Mouse (Mus musculus) embryonic facial prominence, embryonic 14.5 days (tissue): ENCODE data around the gene Ttll2. TPM values are rescaled to one million over a fixed set of nuclear protein-coding genes. Genes with fewer than 3 reads are reported as not detected.
A peak's percentile ranks its signal among the peaks of the same experiment; 100 is the strongest.
"Not testable (repeated sequence)": the region's sequence is repeated elsewhere in the genome, so short reads cannot be mapped to it uniquely, and the experiment has no call there.

ENCODE experiments used
- ATAC-seq: fragments of 200-750 bp; cut with Nextera tagmentation; 2 replicates; pipeline ENCODE4 v1.8.0; 2017; ENCODE audit warnings: low read depth, moderate number of reproducible peaks, moderate TSS enrichment
- DNase-seq: peaks from one replicate; pipeline ENCODE4 v3.0.0-alpha.2; 2015; ENCODE audit warnings: low spot score
- H3K27ac ChIP-seq: fragments of 300-500 bp; sonication (generic); replicated peaks from 2 replicates; pipeline ENCODE4 v1.5.1; 2014; ENCODE audit warnings: low read depth, mild to moderate bottlenecking, low read length, moderate library complexity
- H3K27me3 ChIP-seq: fragments of 300-500 bp; sonication (generic); replicated peaks from 2 replicates; pipeline ENCODE4 v1.6.1; 2014; ENCODE audit warnings: low read length; ENCODE audit not compliant: control insufficient read depth, insufficient read depth
- H3K36me3 ChIP-seq: fragments of 300-500 bp; sonication (generic); 2 replicates; pipeline ENCODE4 v1.6.1; 2014; ENCODE audit warnings: low read length, mixed read lengths; ENCODE audit not compliant: control insufficient read depth, insufficient read depth
- H3K4me1 ChIP-seq: fragments of 300-500 bp; sonication (generic); 2 replicates; pipeline ENCODE4 v1.6.1; 2014; ENCODE audit warnings: antibody characterized with exemption, low read length; ENCODE audit not compliant: control insufficient read depth, insufficient read depth
- H3K4me2 ChIP-seq: fragments of 300-500 bp; sonication (generic); 2 replicates; pipeline ENCODE4 v1.6.1; 2014; ENCODE audit warnings: low read depth, mild to moderate bottlenecking, low read length, moderate library complexity, mixed read lengths
- H3K4me3 ChIP-seq: fragments of 300-500 bp; sonication (generic); 2 replicates; pipeline ENCODE4 v1.5.1; 2014; ENCODE audit warnings: low read depth, mild to moderate bottlenecking, low read length
- H3K9ac ChIP-seq: fragments of 300-500 bp; sonication (generic); 2 replicates; pipeline ENCODE4 v1.6.1; 2014; ENCODE audit warnings: low read depth, mild to moderate bottlenecking, low read length, moderate library complexity, mixed read lengths
- H3K9me3 ChIP-seq: fragments of 300-500 bp; sonication (generic); 2 replicates; pipeline ENCODE4 v1.6.1; 2016; ENCODE audit warnings: low read length; ENCODE audit not compliant: control insufficient read depth
- WGBS: fragments of 180-500 bp; shearing (Covaris S2); extraction: QIAGEN DNeasy Blood & Tissue Kit; methylation state at CpG from one replicate; pipeline ENCODE4 v1.1.7; 2014; 5-methylcytosine and 5-hydroxymethylcytosine counted together
- polyA plus RNA-seq: library from polyadenylated mRNA; unstranded; fragments of >200 nt; fragmentation: Nextera tagmentation; extraction: Ambion mirVana; gene quantifications from 2 replicates; pipeline ENCODE4 v1.2.1, GENCODE M21; 2014

The Ttll2 gene
- polyA plus RNA-seq, result not detected in 2 replicates

DNA sequence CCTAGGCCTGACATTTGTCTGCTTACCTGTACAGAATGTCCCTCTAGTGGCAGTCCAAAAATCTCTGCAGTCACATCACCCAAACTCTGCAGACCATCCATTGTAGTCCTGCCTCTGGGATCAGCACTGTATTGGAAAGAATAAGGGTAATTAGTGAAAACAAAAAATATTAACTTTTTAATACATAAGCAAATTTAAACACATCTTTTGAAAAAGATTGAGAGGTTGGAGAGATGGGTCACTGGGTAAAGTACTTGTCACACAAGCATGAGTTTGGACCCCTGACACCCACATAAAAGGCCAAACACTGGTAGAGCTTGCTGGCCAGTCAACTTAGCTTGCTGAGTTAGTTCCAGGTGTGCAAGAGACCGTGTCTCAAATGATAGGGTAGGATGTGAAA, at the start of gene Ttll2:
Gene Ttll2, minus strand, starts transcription at position 101 of the 400 bp plus-strand sequence.
- not testable (repeated sequence) for H3K4me3 ChIP-seq, H3K27me3 ChIP-seq, H3K9me3 ChIP-seq, DNase-seq, H3K27ac ChIP-seq, H3K4me2 ChIP-seq, H3K9ac ChIP-seq, H3K4me1 ChIP-seq, H3K36me3 ChIP-seq, ATAC-seq
- WGBS, result 17% methylated on average over 1 of the region's 1 CpGs

DNA sequence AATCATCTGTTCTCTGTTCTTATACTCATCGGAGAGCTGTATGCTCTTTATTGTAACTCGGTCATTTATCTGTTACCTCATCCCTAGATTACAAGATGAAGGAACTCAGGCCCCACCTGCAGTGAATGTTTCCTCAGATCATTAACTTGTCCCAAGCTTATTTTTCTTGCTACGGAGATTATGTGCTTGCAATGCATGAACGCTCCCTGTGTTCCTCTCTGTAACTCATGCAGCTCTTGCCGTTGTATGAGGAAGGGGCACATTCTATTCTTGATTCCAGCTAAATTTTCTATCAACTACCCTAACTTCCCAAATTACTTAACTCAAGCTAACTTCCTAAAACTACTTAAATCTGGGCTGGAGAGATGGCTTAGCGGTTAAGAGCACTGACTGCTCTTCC, 47.3 kb upstream of the Ttll2 start:
- not testable (repeated sequence) for H3K4me2 ChIP-seq, H3K4me3 ChIP-seq, H3K9ac ChIP-seq, H3K27ac ChIP-seq, H3K27me3 ChIP-seq, H3K9me3 ChIP-seq, ATAC-seq, DNase-seq, H3K4me1 ChIP-seq, H3K36me3 ChIP-seq
- WGBS, result 77% methylated on average over 6 of the region's 6 CpGs

DNA sequence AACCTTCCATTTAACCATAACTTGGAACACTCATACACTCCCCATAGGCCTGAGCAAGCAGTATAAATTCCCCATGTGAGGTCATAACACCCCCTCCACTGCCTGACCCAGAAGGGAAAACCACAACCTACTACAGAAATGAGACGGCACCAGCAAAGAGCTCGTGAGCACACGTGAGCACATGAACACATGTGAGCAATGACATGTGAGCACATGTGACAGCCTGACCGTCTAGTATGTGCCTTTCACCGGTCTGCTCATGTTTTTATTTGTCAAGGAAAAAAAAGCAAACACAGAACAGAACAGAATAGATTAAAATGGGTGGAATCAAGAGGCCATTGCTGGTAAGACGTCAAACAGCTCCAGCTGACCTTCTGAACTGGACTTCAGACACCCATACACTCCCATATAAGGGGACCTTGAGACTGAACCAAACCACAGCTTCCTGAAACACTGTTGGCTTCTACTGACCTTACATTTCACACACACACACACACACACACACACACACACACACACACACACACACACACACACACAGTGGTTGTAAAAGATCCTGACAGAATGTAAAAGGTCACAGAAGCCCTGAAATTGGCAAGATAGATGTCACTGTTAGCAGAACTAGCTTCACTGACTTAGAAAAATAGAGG, 45.8 kb upstream of the Ttll2 start:
- not testable (repeated sequence) for H3K4me2 ChIP-seq, H3K27me3 ChIP-seq, H3K4me1 ChIP-seq, H3K9me3 ChIP-seq, DNase-seq, H3K4me3 ChIP-seq, H3K36me3 ChIP-seq, ATAC-seq, H3K9ac ChIP-seq, H3K27ac ChIP-seq
- 76% methylated on average over 6 of the region's 6 CpGs for WGBS

DNA sequence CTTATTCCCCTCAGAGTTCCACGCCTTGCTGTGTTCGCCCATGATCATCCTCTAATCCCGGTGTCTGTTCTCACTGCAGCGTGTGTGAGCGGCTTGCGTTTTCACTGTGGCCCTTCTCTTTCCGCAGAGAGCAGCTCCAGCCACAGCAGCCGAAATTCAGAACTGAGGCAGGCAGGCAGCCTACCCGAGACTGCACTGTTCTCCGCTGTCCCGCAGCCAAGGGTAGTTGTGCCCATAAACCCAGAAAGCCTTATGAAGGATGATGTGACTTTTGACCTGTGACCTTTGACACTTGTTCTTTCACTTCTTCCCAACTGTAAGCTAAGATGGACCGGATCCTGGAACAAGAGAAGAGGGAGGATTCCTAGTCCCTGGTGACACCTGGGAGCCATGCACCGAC, 44.6 kb upstream of the Ttll2 start:
- not testable (repeated sequence) for H3K9me3 ChIP-seq, H3K4me1 ChIP-seq, H3K4me3 ChIP-seq, DNase-seq, H3K36me3 ChIP-seq, H3K9ac ChIP-seq, H3K27me3 ChIP-seq, H3K27ac ChIP-seq, ATAC-seq, H3K4me2 ChIP-seq
- WGBS, result 78% methylated on average over 9 of the region's 13 CpGs

DNA sequence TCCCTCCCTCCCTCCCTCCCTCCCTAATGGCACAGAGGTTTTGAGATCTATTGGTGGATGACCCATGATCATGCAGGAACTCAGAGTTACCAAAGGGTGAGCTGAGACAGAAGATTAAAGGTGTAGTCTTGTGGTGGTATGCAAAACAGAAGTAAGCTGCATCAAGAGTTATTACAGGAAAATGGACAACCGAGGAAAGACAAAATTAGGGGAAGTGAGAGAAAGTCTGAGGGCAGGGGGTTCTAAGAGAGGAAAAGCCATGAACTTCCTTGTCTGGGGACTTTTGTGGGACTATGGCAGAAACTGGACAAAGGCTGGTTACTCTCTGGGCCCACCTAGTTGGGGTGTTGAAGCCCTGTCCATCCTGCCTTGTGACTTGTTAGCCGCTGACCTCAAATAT, 43.8 kb upstream of the Ttll2 start:
- not testable (repeated sequence) for H3K9me3 ChIP-seq, DNase-seq, H3K4me1 ChIP-seq, H3K9ac ChIP-seq, H3K27me3 ChIP-seq, H3K27ac ChIP-seq, H3K36me3 ChIP-seq, H3K4me2 ChIP-seq, H3K4me3 ChIP-seq, ATAC-seq
- no CpG with 5 or more reads among the region's 2 CpGs for whole genome bisulfite sequencing

DNA sequence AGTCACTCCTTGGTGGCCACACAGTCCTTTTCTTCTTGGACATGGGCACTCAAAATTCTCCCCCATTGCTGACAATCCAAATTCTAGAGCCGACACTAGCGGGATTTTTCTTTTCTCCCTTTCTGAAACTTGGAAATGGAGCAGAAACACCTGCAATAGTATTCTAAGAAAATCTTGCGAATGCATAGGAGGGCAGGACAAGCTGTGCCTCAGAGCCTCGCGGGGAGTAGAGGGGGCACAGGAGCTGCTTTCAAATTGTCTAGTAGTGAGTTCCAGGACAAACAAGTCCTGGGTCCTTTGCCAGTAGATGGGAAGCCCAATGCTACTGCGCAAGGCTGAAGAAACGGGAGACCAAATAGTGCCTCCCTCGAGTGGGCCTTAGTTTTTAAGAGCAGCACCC, 43.2 kb upstream of the Ttll2 start:
- H3K27ac ChIP-seq, DNase-seq, H3K36me3 ChIP-seq, H3K4me2 ChIP-seq, H3K9me3 ChIP-seq, H3K4me3 ChIP-seq, ATAC-seq, H3K9ac ChIP-seq, H3K27me3 ChIP-seq, H3K4me1 ChIP-seq: not testable (repeated sequence)
- WGBS, result 89% methylated on average over 6 of the region's 8 CpGs

DNA sequence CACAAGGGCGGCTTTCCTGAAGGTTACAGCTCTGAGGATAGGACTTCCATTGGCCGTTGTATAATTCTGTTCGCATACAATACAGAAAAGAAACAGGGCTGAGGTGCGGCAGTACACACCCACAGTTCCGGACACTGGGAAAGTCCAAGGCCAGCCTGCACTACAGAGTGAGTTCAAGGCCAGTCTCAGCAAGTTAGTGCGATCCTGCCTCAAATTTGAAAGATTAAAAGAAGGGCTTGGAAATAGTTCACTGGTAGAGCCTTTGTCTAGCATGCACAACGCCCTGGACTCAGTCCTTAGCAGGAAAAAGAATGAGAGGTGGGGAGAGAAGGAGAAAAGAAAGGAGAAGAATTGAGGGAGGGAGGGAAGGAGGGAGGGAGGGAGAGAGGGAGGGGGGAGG, 42.6 kb upstream of the Ttll2 start:
- not testable (repeated sequence) for H3K4me3 ChIP-seq, H3K4me2 ChIP-seq, H3K9ac ChIP-seq

DNA sequence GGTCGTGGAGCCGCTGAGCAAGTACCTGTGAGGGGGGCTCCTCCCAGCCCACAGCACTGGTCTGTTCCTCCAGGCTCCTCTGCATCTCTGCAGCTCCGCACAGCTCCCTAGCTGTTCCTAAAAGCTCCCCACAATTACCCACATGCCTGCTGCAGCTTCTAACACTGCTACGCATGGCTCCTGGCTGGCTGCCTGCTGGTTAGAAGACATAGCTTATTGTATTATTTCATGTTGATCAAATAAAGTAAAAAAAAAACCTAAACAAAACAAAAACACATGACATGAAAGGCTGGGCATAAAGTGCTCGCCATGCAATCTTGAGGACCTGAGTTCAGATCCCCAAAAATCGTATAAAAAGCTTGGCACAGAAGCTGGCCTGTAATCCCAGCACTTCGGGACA, 37.4 kb upstream of the Ttll2 start:
- not testable (repeated sequence) for ATAC-seq, H3K27ac ChIP-seq, H3K9me3 ChIP-seq, H3K36me3 ChIP-seq, H3K9ac ChIP-seq, H3K27me3 ChIP-seq, H3K4me2 ChIP-seq, H3K4me1 ChIP-seq, H3K4me3 ChIP-seq
- 55% methylated on average over 7 of the region's 7 CpGs for WGBS
- DNase-seq, result peak; percentile 7

More for the DNA sequence above, 42.6 kb upstream of the Ttll2 start:
- WGBS, result 90% methylated on average over 7 of the region's 7 CpGs
- H3K9me3 ChIP-seq, H3K27me3 ChIP-seq, H3K27ac ChIP-seq, ATAC-seq, H3K4me1 ChIP-seq, DNase-seq, H3K36me3 ChIP-seq: not testable (repeated sequence)

DNA sequence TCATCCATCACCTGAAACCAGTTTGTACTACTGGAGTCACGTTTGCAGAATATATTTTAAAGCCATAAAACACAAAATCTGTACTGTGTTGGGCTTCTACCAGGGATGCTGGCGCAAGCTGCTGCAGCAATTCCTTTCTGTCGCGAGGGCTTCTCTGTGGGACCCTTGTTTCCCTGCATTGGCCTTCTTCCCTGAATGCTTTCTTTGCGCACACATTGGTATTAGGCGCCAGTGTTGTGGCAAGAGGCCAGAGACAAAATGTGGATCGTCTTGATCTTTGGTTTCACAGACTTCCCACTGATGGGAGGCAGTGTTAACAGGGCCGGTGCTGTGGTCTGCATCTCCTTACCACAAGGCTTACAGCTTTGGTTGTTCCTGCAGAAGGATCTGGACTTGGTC, 36.5 kb upstream of the Ttll2 start:
- H3K4me3 ChIP-seq, H3K27ac ChIP-seq, H3K4me2 ChIP-seq, H3K27me3 ChIP-seq, ATAC-seq, H3K9me3 ChIP-seq, H3K36me3 ChIP-seq, H3K9ac ChIP-seq, H3K4me1 ChIP-seq: not testable (repeated sequence)
- 65% methylated on average over 6 of the region's 8 CpGs for WGBS
- peak; percentile 10 for DNase-seq
